8 mouse cellular contexts compared by ENCODE assay signal in genomic region chr2:25261870-25262269, GRCm38 (mm10). TPM values are rescaled to one million over a fixed set of nuclear protein-coding genes. Genes with fewer than 3 reads are reported as not detected.
A peak's percentile ranks its signal among the peaks of the same experiment; 100 is the strongest.
DNase-seq lines count a peak whose midpoint lies in the region; ATAC-seq lines count a peak whose summit lies in the region.

No protein-coding gene starts in this region.

- peak overlapping the region; percentile 29 for H3K9ac ChIP-seq in embryonic facial prominence, embryonic 11.5 days (replicated peaks; ENCODE audit: low read length)
- peak overlapping the region; percentile 81; the same call in 1 of the 2 replicates for H3K9ac ChIP-seq in intestine, embryonic 15.5 days
- peak overlapping the region; percentile 45 for H3K9ac ChIP-seq in neural tube, embryonic 15.5 days (replicated peaks)

- H3K27ac ChIP-seq in embryonic facial prominence, embryonic 11.5 days (replicated peaks; ENCODE audit: low read depth, low read length), result no peak overlapping the region
- 0 out of 2 replicates have a peak overlapping the region, but pooled peaks have one; percentile 60 for H3K27ac ChIP-seq in intestine, embryonic 15.5 days
- peak overlapping the region; percentile 78 for H3K27ac ChIP-seq in neural tube, embryonic 15.5 days (replicated peaks)

- no peaks in the 10 kb centered on the region for H3K36me3 ChIP-seq in embryonic facial prominence, embryonic 11.5 days (replicated peaks; ENCODE audit: control insufficient read depth, insufficient read depth, low read depth, low read length)
- H3K36me3 ChIP-seq in intestine, embryonic 15.5 days, result no peaks in the 10 kb centered on the region
- no peaks in the 10 kb centered on the region for H3K36me3 ChIP-seq in neural tube, embryonic 15.5 days

- peaks cover 9% of the 10 kb centered on the region for H3K4me1 ChIP-seq in embryonic facial prominence, embryonic 11.5 days (ENCODE audit: control insufficient read depth, insufficient read depth, low read length)
- H3K4me1 ChIP-seq in intestine, embryonic 15.5 days (replicated peaks), result peaks cover 37% of the 10 kb centered on the region
- peaks cover 56% of the 10 kb centered on the region for H3K4me1 ChIP-seq in neural tube, embryonic 15.5 days

- DNase-seq in left cerebral cortex, postnatal 25 days (ENCODE audit: low spot score in 2 of 2), result peak; percentile 30 to 61
- DNase-seq in left cerebral cortex, postnatal 10 days (ENCODE audit: extremely low spot score in 1 of 2, low spot score in 2 of 2), result no peak
- DNase-seq in embryonic facial prominence, embryonic 11.5 days (ENCODE audit: low spot score), result no peak
- DNase-seq in left cerebral cortex, adult 8-10 months (ENCODE audit: low spot score in 2 of 2), result no peak
- no peak for DNase-seq in retina, postnatal 1 day
- no peak for DNase-seq in layer of hippocampus, postnatal 10 days (ENCODE audit: low spot score in 2 of 2)

- H3K27me3 ChIP-seq in embryonic facial prominence, embryonic 11.5 days (ENCODE audit: control insufficient read depth, insufficient read depth, low read length), result peaks cover 12% of the 10 kb centered on the region
- peaks cover 6% of the 10 kb centered on the region for H3K27me3 ChIP-seq in intestine, embryonic 15.5 days (replicated peaks)
- H3K27me3 ChIP-seq in neural tube, embryonic 15.5 days (replicated peaks), result no peaks in the 10 kb centered on the region

- H3K9me3 ChIP-seq in embryonic facial prominence, embryonic 11.5 days (replicated peaks; ENCODE audit: control insufficient read depth, low read length), result no peaks in the 10 kb centered on the region
- H3K9me3 ChIP-seq in intestine, embryonic 15.5 days, result no peaks in the 10 kb centered on the region
- no peaks in the 10 kb centered on the region for H3K9me3 ChIP-seq in neural tube, embryonic 15.5 days (replicated peaks)

- peak overlapping the region; percentile 66 for H3K4me3 ChIP-seq in embryonic facial prominence, embryonic 11.5 days (ENCODE audit: low read depth, low read length)
- peak overlapping the region; percentile 87 for H3K4me3 ChIP-seq in intestine, embryonic 15.5 days (replicated peaks)
- peak overlapping the region; percentile 85 for H3K4me3 ChIP-seq in neural tube, embryonic 15.5 days (replicated peaks)

- intact Hi-C loops in left cerebral cortex, postnatal 25 days (cut with DNase I), result no loop called here
- intact Hi-C loops in left cerebral cortex, postnatal 10 days (cut with DNase I), result no loop called here

- peak overlapping the region; percentile 93 for H3K4me2 ChIP-seq in embryonic facial prominence, embryonic 11.5 days (ENCODE audit: low read depth, low read length)
- peak overlapping the region; percentile 97 for H3K4me2 ChIP-seq in intestine, embryonic 15.5 days (replicated peaks)
- H3K4me2 ChIP-seq in neural tube, embryonic 15.5 days, result peak overlapping the region; percentile 100

- no peak for ATAC-seq in embryonic facial prominence, embryonic 11.5 days (replicated peaks; ENCODE audit: insufficient number of reproducible peaks, low FRiP score, low TSS enrichment, low read depth)
- ATAC-seq in intestine, embryonic 15.5 days, result no peak; the same call in 1 of the 2 replicates
- ATAC-seq in neural tube, embryonic 15.5 days (ENCODE audit: low FRiP score), result peak; percentile 7; the same call in 1 of the 2 replicates

- WGBS in embryonic facial prominence, embryonic 11.5 days, result 48% methylated on average over 12 of the region's 12 CpGs
- 44% methylated on average over 12 of the region's 12 CpGs for WGBS in intestine, embryonic 15.5 days
- WGBS in neural tube, embryonic 15.5 days, result 47% methylated on average over 12 of the region's 12 CpGs

RNA-seq across cellular contexts. Expression of gene Tprn, which starts 0.5 kb away (rescaled TPM):
- total RNA-seq in left cerebral cortex, postnatal 25 days (2021), result 10 to 100 TPM; 14.4 to 15.5 TPM
- 10 to 100 TPM; 10.8 to 14.6 TPM for total RNA-seq in left cerebral cortex, postnatal 10 days (2021)
- 4.3 and 4.9 TPM in 2 replicates for polyA plus RNA-seq in embryonic facial prominence, embryonic 11.5 days (2014; fragmentation: Nextera tagmentation; extraction: Ambion mirVana)
- 20.7 and 23.6 TPM in 2 replicates for polyA plus RNA-seq in intestine, embryonic 15.5 days (2015; fragmentation: Nextera tagmentation; extraction: Ambion mirVana)
- 14.8 and 16.3 TPM in 2 replicates for polyA plus RNA-seq in neural tube, embryonic 15.5 days (2015; fragmentation: Nextera tagmentation; extraction: Ambion mirVana)
- 10 to 100 TPM; 26.5 to 30.6 (median 28.6) TPM for total RNA-seq in left cerebral cortex, adult 8-10 months (2022)
- 10 to 100 TPM; 13.9 to 14.0 TPM for total RNA-seq in layer of hippocampus, postnatal 10 days (2021)

RNA-seq across cellular contexts. Expression of gene Tmem203, which starts 6.6 kb away (rescaled TPM):
- total RNA-seq in left cerebral cortex, postnatal 25 days (2021), result 10 to 100 TPM; 32.8 to 37.3 TPM
- 10 to 100 TPM; 30.5 to 31.4 TPM for total RNA-seq in left cerebral cortex, postnatal 10 days (2021)
- polyA plus RNA-seq in embryonic facial prominence, embryonic 11.5 days (2014; fragmentation: Nextera tagmentation; extraction: Ambion mirVana), result 12.8 and 13.3 TPM in 2 replicates
- 22.8 and 23.2 TPM in 2 replicates for polyA plus RNA-seq in intestine, embryonic 15.5 days (2015; fragmentation: Nextera tagmentation; extraction: Ambion mirVana)
- polyA plus RNA-seq in neural tube, embryonic 15.5 days (2015; fragmentation: Nextera tagmentation; extraction: Ambion mirVana), result 17.5 and 17.7 TPM in 2 replicates
- total RNA-seq in left cerebral cortex, adult 8-10 months (2022), result 10 to 100 TPM; 31.7 to 38.3 (median 36.3) TPM
- total RNA-seq in layer of hippocampus, postnatal 10 days (2021), result 10 to 100 TPM; 35.6 to 39.1 TPM

RNA-seq across cellular contexts. Expression of gene Ssna1, which starts 10.4 kb away (rescaled TPM):
- total RNA-seq in left cerebral cortex, postnatal 25 days (2021), result 10 to 100 TPM; 67.2 to 69.6 TPM
- total RNA-seq in left cerebral cortex, postnatal 10 days (2021), result 10 to 100 TPM; 72.1 to 81.0 TPM
- 253 and 254 TPM in 2 replicates for polyA plus RNA-seq in embryonic facial prominence, embryonic 11.5 days (2014; fragmentation: Nextera tagmentation; extraction: Ambion mirVana)
- 200 and 212 TPM in 2 replicates for polyA plus RNA-seq in intestine, embryonic 15.5 days (2015; fragmentation: Nextera tagmentation; extraction: Ambion mirVana)
- polyA plus RNA-seq in neural tube, embryonic 15.5 days (2015; fragmentation: Nextera tagmentation; extraction: Ambion mirVana), result 177 and 183 TPM in 2 replicates
- 10 to 100 TPM; 57.5 to 67.8 (median 62.1) TPM for total RNA-seq in left cerebral cortex, adult 8-10 months (2022)
- total RNA-seq in layer of hippocampus, postnatal 10 days (2021), result 10 to 100 TPM; 77.2 to 83.4 TPM

RNA-seq across cellular contexts. Expression of gene Anapc2, which starts 10.4 kb away (rescaled TPM):
- 10 to 100 TPM; 73.0 to 77.2 TPM for total RNA-seq in left cerebral cortex, postnatal 25 days (2021)
- 10 to 100 TPM; 79.7 to 85.1 TPM for total RNA-seq in left cerebral cortex, postnatal 10 days (2021)
- polyA plus RNA-seq in embryonic facial prominence, embryonic 11.5 days (2014; fragmentation: Nextera tagmentation; extraction: Ambion mirVana), result 111 and 113 TPM in 2 replicates
- 95.8 and 103 TPM in 2 replicates for polyA plus RNA-seq in intestine, embryonic 15.5 days (2015; fragmentation: Nextera tagmentation; extraction: Ambion mirVana)
- polyA plus RNA-seq in neural tube, embryonic 15.5 days (2015; fragmentation: Nextera tagmentation; extraction: Ambion mirVana), result 125 and 129 TPM in 2 replicates
- total RNA-seq in left cerebral cortex, adult 8-10 months (2022), result 100 to 1,000 TPM in 2 of 4 experiments, 10 to 100 TPM in 2; 88.6 to 111 (median 96.9) TPM
- total RNA-seq in layer of hippocampus, postnatal 10 days (2021), result 10 to 100 TPM; 82.8 to 85.3 TPM

RNA-seq across cellular contexts. Expression of gene AL732309.1, which starts 15.2 kb away (rescaled TPM):
- total RNA-seq in left cerebral cortex, postnatal 25 days (2021), result 1 to 10 TPM; 1.6 to 2.9 TPM
- total RNA-seq in left cerebral cortex, postnatal 10 days (2021), result 1 to 10 TPM in 1 of 2 experiments, not detected in 1; 2.4 TPM
- 3.3 and 4.2 TPM in 2 replicates for polyA plus RNA-seq in embryonic facial prominence, embryonic 11.5 days (2014; fragmentation: Nextera tagmentation; extraction: Ambion mirVana)
- 4.3 and 5.5 TPM in 2 replicates for polyA plus RNA-seq in intestine, embryonic 15.5 days (2015; fragmentation: Nextera tagmentation; extraction: Ambion mirVana)
- polyA plus RNA-seq in neural tube, embryonic 15.5 days (2015; fragmentation: Nextera tagmentation; extraction: Ambion mirVana), result 4.3 and 4.6 TPM in 2 replicates
- 1 to 10 TPM in 3 of 4 experiments, under 1 TPM in 1; 0.67 to 4.2 (median 3.4) TPM for total RNA-seq in left cerebral cortex, adult 8-10 months (2022)
- 1 to 10 TPM in 1 of 2 experiments, under 1 TPM in 1; 0.45 to 4.0 TPM for total RNA-seq in layer of hippocampus, postnatal 10 days (2021)

Comparison
In these comparisons a context has a peak if more than half of its experiments do, and no peak if none do; other contexts are left out.
1. DNase-seq: peak in left cerebral cortex, postnatal 25 days (2 of 2); none in left cerebral cortex, postnatal 10 days (0 of 2), embryonic facial prominence, embryonic 11.5 days (single experiment), left cerebral cortex, adult 8-10 months (0 of 2), retina, postnatal 1 day (single experiment) and layer of hippocampus, postnatal 10 days (0 of 2).
2. H3K9ac ChIP-seq: peak in every context shown above with its lines; median percentile 81 in intestine, embryonic 15.5 days; 45 in neural tube, embryonic 15.5 days; 29 in embryonic facial prominence, embryonic 11.5 days.
3. Peak in every context shown above with its lines, with median percentiles within 50 percentile points of each other: H3K4me2 ChIP-seq and H3K4me3 ChIP-seq.